Mouse (Mus musculus) brain, embryonic 14.5 days (tissue): ENCODE data around the gene Twsg1.

Experiments
- CTCF ChIP-seq: fragments of 200-500 bp; IDR thresholded peaks from 2 replicates; pipeline ENCODE4 v1.5.1; 2012; ENCODE audit warnings: inconsistent platforms, mild to moderate bottlenecking, moderate library complexity, borderline replicate concordance; ENCODE audit not compliant: insufficient read depth, insufficient read length; ENCODE audit errors: extremely low read depth
- POLR2A ChIP-seq: fragments of 200-500 bp; IDR thresholded peaks from 2 replicates; pipeline ENCODE4 v1.6.1; 2012; ENCODE audit warnings: mild to moderate bottlenecking, inconsistent platforms, borderline replicate concordance; ENCODE audit not compliant: poor library complexity, insufficient read depth, insufficient read length, severe bottlenecking; ENCODE audit errors: extremely low read depth

DNA sequence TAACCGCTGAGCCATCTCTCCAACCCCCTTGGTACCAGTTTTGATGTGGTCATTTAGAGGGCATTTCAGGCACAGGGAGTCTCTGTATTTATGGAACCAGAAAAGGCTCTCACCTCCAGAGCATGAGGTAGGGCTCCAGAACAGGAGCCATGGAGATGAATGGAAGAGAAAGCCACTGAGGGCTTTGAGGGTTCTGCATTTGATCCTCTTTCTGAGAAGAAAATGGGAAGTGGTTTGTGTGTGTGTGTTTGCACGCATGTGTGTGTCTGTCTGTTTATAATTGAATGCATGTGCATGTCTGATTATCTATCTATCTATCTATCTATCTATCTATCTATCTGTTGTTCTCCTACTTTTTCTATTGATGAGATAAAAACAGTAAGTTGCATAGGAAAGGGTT lies 38.8 kb downstream of the Twsg1 start:
- TF ChIP-seq POLR2A (no peak), CTCF (no peak)
